Mouse (Mus musculus): ENCODE results near the gene Galntl5. TPM values are rescaled to one million over a fixed set of nuclear protein-coding genes. Genes with fewer than 3 reads are reported as not detected.

The Galntl5 gene
- not detected in 2 replicates for polyA plus RNA-seq (2015; fragmentation: Nextera tagmentation; extraction: Ambion mirVana)

GRCm38 (mm10) chr5:25181004-25181531 is at the start of gene Galntl5:
Gene Galntl5, plus strand, starts transcription at chr5:25181460.
- no peak for ATAC-seq (ENCODE audit: low FRiP score, low read depth)
- no peak within 1 kb of the TSS for H3K4me3 ChIP-seq
- H3K4me1 ChIP-seq (replicated peaks), result no peaks in the 10 kb centered on the region
- no peak within 1 kb of the TSS for H3K9ac ChIP-seq
- H3K36me3 ChIP-seq, result no peaks in the 10 kb centered on the region
- 78% methylated on average over 1 of the region's 1 CpGs for WGBS
- H3K27ac ChIP-seq (replicated peaks), result no peak within 1 kb of the TSS
- no peaks in the 10 kb centered on the region for H3K27me3 ChIP-seq
- no peak within 1 kb of the TSS for H3K4me2 ChIP-seq
- no peaks in the 10 kb centered on the region for H3K9me3 ChIP-seq

- H3K4me1 ChIP-seq (replicated peaks), result no peaks in the 10 kb centered on the region
- ATAC-seq (ENCODE audit: low FRiP score, low read depth), result no peak
- H3K27ac ChIP-seq (replicated peaks), result no peak overlapping the region
- H3K9me3 ChIP-seq, result no peaks in the 10 kb centered on the region
- 84% methylated on average over 7 of the region's 7 CpGs for WGBS
- no peaks in the 10 kb centered on the region for H3K36me3 ChIP-seq
- no peak overlapping the region for H3K4me3 ChIP-seq
- no peak overlapping the region for H3K4me2 ChIP-seq
- no peaks in the 10 kb centered on the region for H3K27me3 ChIP-seq
- H3K9ac ChIP-seq, result no peak overlapping the region
These were observed 34.6 kb upstream of the Galntl5 start for GRCm38 (mm10) chr5:25146705-25147104.

GRCm38 (mm10) chr5:25149331-25149965 is 31.8 kb upstream of the Galntl5 start:
- no peaks in the 10 kb centered on the region for H3K4me1 ChIP-seq (replicated peaks)
- no peak for ATAC-seq (ENCODE audit: low FRiP score, low read depth)
- no peak overlapping the region for H3K27ac ChIP-seq (replicated peaks)
- no peaks in the 10 kb centered on the region for H3K9me3 ChIP-seq
- H3K4me3 ChIP-seq, result no peak overlapping the region
- H3K36me3 ChIP-seq, result no peaks in the 10 kb centered on the region
- WGBS, result 87% methylated on average over 2 of the region's 2 CpGs
- H3K9ac ChIP-seq, result no peak overlapping the region
- H3K27me3 ChIP-seq, result no peaks in the 10 kb centered on the region
- H3K4me2 ChIP-seq, result no peak overlapping the region

GRCm38 (mm10) chr5:25153491-25153890 is 27.8 kb upstream of the Galntl5 start:
- WGBS, result 89% methylated on average over 2 of the region's 2 CpGs
- no peak overlapping the region for H3K4me3 ChIP-seq
- H3K4me1 ChIP-seq (replicated peaks), result no peaks in the 10 kb centered on the region
- H3K27ac ChIP-seq (replicated peaks), result no peak overlapping the region
- no peak overlapping the region for H3K9ac ChIP-seq
- ATAC-seq (ENCODE audit: low FRiP score, low read depth), result no peak
- H3K36me3 ChIP-seq, result no peaks in the 10 kb centered on the region
- no peaks in the 10 kb centered on the region for H3K27me3 ChIP-seq
- no peaks in the 10 kb centered on the region for H3K9me3 ChIP-seq
- no peak overlapping the region for H3K4me2 ChIP-seq

GRCm38 (mm10) chr5:25153996-25154395 is 27.3 kb upstream of the Galntl5 start:
- WGBS, result 62% methylated on average over 3 of the region's 3 CpGs
- Histone ChIP-seq H3K36me3 (no peaks in the 10 kb centered on the region), H3K9me3 (no peaks in the 10 kb centered on the region), H3K27me3 (no peaks in the 10 kb centered on the region), H3K9ac (no peak overlapping the region), H3K27ac (replicated peaks) (no peak overlapping the region), H3K4me3 (no peak overlapping the region), H3K4me1 (replicated peaks) (no peaks in the 10 kb centered on the region), H3K4me2 (no peak overlapping the region)
- no peak for ATAC-seq (ENCODE audit: low FRiP score, low read depth)

- ATAC-seq (ENCODE audit: low FRiP score, low read depth), result no peak
These were observed 26.4 kb upstream of the Galntl5 start for GRCm38 (mm10) chr5:25154823-25155222.

GRCm38 (mm10) chr5:25155351-25155750 is 25.9 kb upstream of the Galntl5 start:
- no peak overlapping the region for H3K4me3 ChIP-seq
- H3K4me1 ChIP-seq (replicated peaks), result no peaks in the 10 kb centered on the region
- WGBS, result 91% methylated on average over 3 of the region's 3 CpGs
- no peak overlapping the region for H3K27ac ChIP-seq (replicated peaks)
- no peaks in the 10 kb centered on the region for H3K9me3 ChIP-seq
- H3K9ac ChIP-seq, result no peak overlapping the region
- no peak overlapping the region for H3K4me2 ChIP-seq
- no peak for ATAC-seq (ENCODE audit: low FRiP score, low read depth)
- H3K27me3 ChIP-seq, result no peaks in the 10 kb centered on the region
- no peaks in the 10 kb centered on the region for H3K36me3 ChIP-seq

More at GRCm38 (mm10) chr5:25154823-25155222, 26.4 kb upstream of the Galntl5 start:
- no peak overlapping the region for H3K4me3 ChIP-seq
- no peaks in the 10 kb centered on the region for H3K27me3 ChIP-seq
- WGBS, result 79% methylated on average over 4 of the region's 4 CpGs
- H3K36me3 ChIP-seq, result no peaks in the 10 kb centered on the region
- H3K9ac ChIP-seq, result no peak overlapping the region
- H3K4me2 ChIP-seq, result no peak overlapping the region
- H3K4me1 ChIP-seq (replicated peaks), result no peaks in the 10 kb centered on the region
- H3K27ac ChIP-seq (replicated peaks), result no peak overlapping the region
- H3K9me3 ChIP-seq, result no peaks in the 10 kb centered on the region

GRCm38 (mm10) chr5:25157136-25157535 is 24.1 kb upstream of the Galntl5 start:
- H3K9me3 ChIP-seq, result no peaks in the 10 kb centered on the region
- no peak overlapping the region for H3K4me2 ChIP-seq
- no peak overlapping the region for H3K9ac ChIP-seq
- no peak overlapping the region for H3K27ac ChIP-seq (replicated peaks)
- no peaks in the 10 kb centered on the region for H3K27me3 ChIP-seq
- H3K4me1 ChIP-seq (replicated peaks), result no peaks in the 10 kb centered on the region
- H3K4me3 ChIP-seq, result no peak overlapping the region
- H3K36me3 ChIP-seq, result no peaks in the 10 kb centered on the region
- WGBS, result 48% methylated on average over 4 of the region's 4 CpGs
- ATAC-seq (ENCODE audit: low FRiP score, low read depth), result no peak

- H3K4me3 ChIP-seq, result no peak overlapping the region
- H3K27ac ChIP-seq (replicated peaks), result 0 out of 2 replicates have a peak overlapping the region, but pooled peaks have one; percentile 8
- WGBS, result 55% methylated on average over 11 of the region's 11 CpGs
- no peak overlapping the region for H3K4me2 ChIP-seq
- H3K4me1 ChIP-seq (replicated peaks), result no peaks in the 10 kb centered on the region
- peak; percentile 81; the same call in 1 of the 2 replicates for ATAC-seq (ENCODE audit: low FRiP score, low read depth)
- H3K36me3 ChIP-seq, result no peaks in the 10 kb centered on the region
- H3K27me3 ChIP-seq, result no peaks in the 10 kb centered on the region
- no peak overlapping the region for H3K9ac ChIP-seq
- H3K9me3 ChIP-seq, result no peaks in the 10 kb centered on the region
These were observed 20.7 kb upstream of the Galntl5 start for GRCm38 (mm10) chr5:25160515-25160914.

GRCm38 (mm10) chr5:25162981-25163380 is 18.3 kb upstream of the Galntl5 start:
- H3K27ac ChIP-seq (replicated peaks), result no peak overlapping the region
- H3K4me1 ChIP-seq (replicated peaks), result no peaks in the 10 kb centered on the region
- WGBS, result 83% methylated on average over 4 of the region's 4 CpGs
- H3K36me3 ChIP-seq, result no peaks in the 10 kb centered on the region
- no peaks in the 10 kb centered on the region for H3K27me3 ChIP-seq
- H3K9me3 ChIP-seq, result no peaks in the 10 kb centered on the region
- H3K4me3 ChIP-seq, result no peak overlapping the region
- no peak overlapping the region for H3K4me2 ChIP-seq
- no peak overlapping the region for H3K9ac ChIP-seq
- no peak for ATAC-seq (ENCODE audit: low FRiP score, low read depth)

GRCm38 (mm10) chr5:25163938-25164337 is 17.3 kb upstream of the Galntl5 start:
- no peak overlapping the region for H3K4me2 ChIP-seq
- ATAC-seq (ENCODE audit: low FRiP score, low read depth), result no peak
- no peak overlapping the region for H3K4me3 ChIP-seq
- no peaks in the 10 kb centered on the region for H3K4me1 ChIP-seq (replicated peaks)
- no peak overlapping the region for H3K27ac ChIP-seq (replicated peaks)
- no peaks in the 10 kb centered on the region for H3K9me3 ChIP-seq
- 87% methylated on average over 3 of the region's 3 CpGs for WGBS
- no peaks in the 10 kb centered on the region for H3K27me3 ChIP-seq
- no peaks in the 10 kb centered on the region for H3K36me3 ChIP-seq
- no peak overlapping the region for H3K9ac ChIP-seq

- H3K36me3 ChIP-seq, result no peaks in the 10 kb centered on the region
- 87% methylated on average over 1 of the region's 1 CpGs for WGBS
These were observed 16.9 kb upstream of the Galntl5 start for GRCm38 (mm10) chr5:25164341-25164740.

More at GRCm38 (mm10) chr5:25164341-25164740, 16.9 kb upstream of the Galntl5 start:
- Histone ChIP-seq H3K27me3 (no peaks in the 10 kb centered on the region), H3K27ac (replicated peaks) (no peak overlapping the region), H3K4me1 (replicated peaks) (no peaks in the 10 kb centered on the region), H3K4me2 (no peak overlapping the region), H3K9me3 (no peaks in the 10 kb centered on the region), H3K9ac (no peak overlapping the region), H3K4me3 (no peak overlapping the region)
- no peak for ATAC-seq (ENCODE audit: low FRiP score, low read depth)

Measured in hindbrain, embryonic 15.5 days (tissue).